Mouse (Mus musculus) forebrain, embryonic 16.5 days (tissue): Measurements from ENCODE around the gene Gm20547. TPM values are rescaled to one million over a fixed set of nuclear protein-coding genes. Genes with fewer than 3 reads are reported as not detected.
A peak's percentile ranks its signal among the peaks of the same experiment; 100 is the strongest.
"Not testable (repeated sequence)": the region's sequence is repeated elsewhere in the genome, so short reads cannot be mapped to it uniquely, and the experiment has no call there.

ENCODE experiments used
- ATAC-seq: fragments of 200-750 bp; cut with Nextera tagmentation; 2 replicates; pipeline ENCODE4 v1.8.0; 2017; ENCODE audit warnings: mild to moderate bottlenecking, moderate library complexity
- H3K27ac ChIP-seq: fragments of 300-500 bp; sonication (generic); 2 replicates; pipeline ENCODE4 v1.5.1; 2014; ENCODE audit warnings: low read length, control low read depth
- H3K27me3 ChIP-seq: fragments of 300-500 bp; sonication (generic); replicated peaks from 2 replicates; pipeline ENCODE4 v1.6.1; 2014; ENCODE audit warnings: low read length; ENCODE audit not compliant: control insufficient read depth, insufficient read depth
- H3K36me3 ChIP-seq: fragments of 300-500 bp; sonication (generic); 2 replicates; pipeline ENCODE4 v1.6.1; 2014; ENCODE audit not compliant: control insufficient read depth, insufficient read depth
- H3K4me1 ChIP-seq: fragments of 300-500 bp; sonication (generic); replicated peaks from 2 replicates; pipeline ENCODE4 v1.6.1; 2014; ENCODE audit warnings: low read length; ENCODE audit not compliant: control insufficient read depth, insufficient read depth
- H3K4me2 ChIP-seq: fragments of 300-500 bp; sonication (generic); 2 replicates; pipeline ENCODE4 v1.6.1; 2014; ENCODE audit warnings: mild to moderate bottlenecking, low read length, control low read depth
- H3K4me3 ChIP-seq: fragments of 300-500 bp; sonication (generic); replicated peaks from 2 replicates; pipeline ENCODE4 v1.5.1; 2014; ENCODE audit warnings: mild to moderate bottlenecking, low read length, control low read depth
- H3K9ac ChIP-seq: fragments of 300-500 bp; sonication (generic); replicated peaks from 2 replicates; pipeline ENCODE4 v1.6.1; 2014; ENCODE audit warnings: low read depth, low read length, control low read depth
- H3K9me3 ChIP-seq: fragments of 300-500 bp; sonication (generic); 2 replicates; pipeline ENCODE4 v1.6.1; 2016; ENCODE audit warnings: low read length; ENCODE audit not compliant: control insufficient read depth
- WGBS: fragments of 180-500 bp; shearing (Covaris S2); extraction: QIAGEN DNeasy Blood & Tissue Kit; methylation state at CpG from one replicate; pipeline ENCODE4 v1.1.7; 2014; 5-methylcytosine and 5-hydroxymethylcytosine counted together
- polyA plus RNA-seq: library from polyadenylated mRNA; unstranded; fragments of >200 nt; fragmentation: Nextera tagmentation; extraction: Ambion mirVana; gene quantifications from 2 replicates; pipeline ENCODE4 v1.2.1, GENCODE M21; 2015

The Gm20547 gene
- polyA plus RNA-seq, 1 experiment from 2014 or later = not detected

- H3K4me1 ChIP-seq = no peaks in the 10 kb centered on the region
- H3K36me3 ChIP-seq = peaks cover 40% of the 10 kb centered on the region
- WGBS = 34% methylated on average over 18 of the region's 18 CpGs
- H3K9ac ChIP-seq = no peak within 1 kb of the TSS
- no peak within 1 kb of the TSS for H3K27ac ChIP-seq
- no peaks in the 10 kb centered on the region for H3K27me3 ChIP-seq
- no peak within 1 kb of the TSS for H3K4me3 ChIP-seq
- ATAC-seq = no peak
- no peak within 1 kb of the TSS for H3K4me2 ChIP-seq
- no peaks in the 10 kb centered on the region for H3K9me3 ChIP-seq
Observed at GRCm38 (mm10) chr17:34913930-34914665, 32.3 kb upstream of the Gm20547 start, which contains the start of gene Slc44a4. Slc44a4 (plus strand) TSS chr17:34914466.

GRCm38 (mm10) chr17:34911945-34912351, 30.1 kb upstream of the Gm20547 start:
- WGBS = 38% methylated on average over 5 of the region's 5 CpGs
- H3K9ac ChIP-seq = no peak overlapping the region
- H3K27me3 ChIP-seq = no peaks in the 10 kb centered on the region
- H3K27ac ChIP-seq = no peak overlapping the region
- no peaks in the 10 kb centered on the region for H3K9me3 ChIP-seq
- no peak overlapping the region for H3K4me2 ChIP-seq
- peaks cover 61% of the 10 kb centered on the region for H3K36me3 ChIP-seq
- ATAC-seq = peak; percentile 47; the same call in 1 of the 2 replicates
- no peak overlapping the region for H3K4me3 ChIP-seq
- H3K4me1 ChIP-seq = no peaks in the 10 kb centered on the region

- H3K9me3 ChIP-seq = no peaks in the 10 kb centered on the region
- WGBS = 89% methylated on average over 10 of the region's 10 CpGs
- no peak overlapping the region for H3K27ac ChIP-seq
- no peak overlapping the region for H3K9ac ChIP-seq
- H3K4me2 ChIP-seq = no peak overlapping the region
- no peak overlapping the region for H3K4me3 ChIP-seq
- no peak for ATAC-seq
- no peaks in the 10 kb centered on the region for H3K27me3 ChIP-seq
- H3K36me3 ChIP-seq = peaks cover 70% of the 10 kb centered on the region
- H3K4me1 ChIP-seq = no peaks in the 10 kb centered on the region
Observed at GRCm38 (mm10) chr17:34910982-34911381, 29.1 kb upstream of the Gm20547 start.

GRCm38 (mm10) chr17:34902895-34903294, 21.1 kb upstream of the Gm20547 start:
- Histone ChIP-seq H3K4me1 (peaks cover 12% of the 10 kb centered on the region), H3K4me2 (no peak overlapping the region), H3K4me3 (no peak overlapping the region), H3K9ac (no peak overlapping the region), H3K27me3 (no peaks in the 10 kb centered on the region), H3K9me3 (no peaks in the 10 kb centered on the region), H3K36me3 (peaks cover 35% of the 10 kb centered on the region), H3K27ac (no peak overlapping the region)
- WGBS = 90% methylated on average over 9 of the region's 9 CpGs
- ATAC-seq = no peak

GRCm38 (mm10) chr17:34901948-34902347, 20.1 kb upstream of the Gm20547 start:
- H3K27me3 ChIP-seq, H3K9ac ChIP-seq, H3K4me3 ChIP-seq, H3K9me3 ChIP-seq, ATAC-seq, H3K27ac ChIP-seq, H3K4me2 ChIP-seq: not testable (repeated sequence)
- Histone ChIP-seq H3K4me1 (peaks cover 22% of the 10 kb centered on the region), H3K36me3 (peaks cover 26% of the 10 kb centered on the region)
- 93% methylated on average over 9 of the region's 10 CpGs for WGBS

- H3K9ac ChIP-seq, ATAC-seq, H3K9me3 ChIP-seq, H3K27me3 ChIP-seq, H3K4me3 ChIP-seq, H3K4me2 ChIP-seq, H3K27ac ChIP-seq: not testable (repeated sequence)
- peaks cover 20% of the 10 kb centered on the region for H3K36me3 ChIP-seq
- H3K4me1 ChIP-seq = peaks cover 33% of the 10 kb centered on the region
Observed at GRCm38 (mm10) chr17:34900826-34901225, 19.0 kb upstream of the Gm20547 start.

GRCm38 (mm10) chr17:34899890-34900243, 18.0 kb upstream of the Gm20547 start:
- H3K4me2 ChIP-seq = peak overlapping the region; percentile 75
- H3K9ac ChIP-seq = peak overlapping the region; percentile 98
- H3K36me3 ChIP-seq = peaks cover 13% of the 10 kb centered on the region
- H3K4me3 ChIP-seq = peak overlapping the region; percentile 94
- H3K27ac ChIP-seq = peak overlapping the region; percentile 94
- H3K27me3 ChIP-seq = no peaks in the 10 kb centered on the region
- no peak for ATAC-seq
- H3K9me3 ChIP-seq = no peaks in the 10 kb centered on the region
- peaks cover 40% of the 10 kb centered on the region for H3K4me1 ChIP-seq
- WGBS = 0% methylated on average over 5 of the region's 5 CpGs

GRCm38 (mm10) chr17:34899053-34899889, 17.4 kb upstream of the Gm20547 start:
- WGBS = under 1% methylated on average over 40 of the region's 45 CpGs
- 0 out of 2 replicates have a peak, but pooled peaks have one; percentile 4 for ATAC-seq
- Histone ChIP-seq H3K4me2 (peak overlapping the region; percentile 75), H3K9ac (peak overlapping the region; percentile 98), H3K27me3 (no peaks in the 10 kb centered on the region), H3K4me1 (peaks cover 40% of the 10 kb centered on the region), H3K27ac (peak overlapping the region; percentile 94), H3K36me3 (peaks cover 13% of the 10 kb centered on the region), H3K9me3 (no peaks in the 10 kb centered on the region), H3K4me3 (peak overlapping the region; percentile 94)

- peak overlapping the region; percentile 94 for H3K4me3 ChIP-seq
- H3K27me3 ChIP-seq = no peaks in the 10 kb centered on the region
- H3K9ac ChIP-seq = peak overlapping the region; percentile 98
- 2% methylated on average over 10 of the region's 47 CpGs for WGBS
- H3K9me3 ChIP-seq = no peaks in the 10 kb centered on the region
- peak overlapping the region; percentile 75 for H3K4me2 ChIP-seq
- H3K27ac ChIP-seq = peak overlapping the region; percentile 94
- H3K36me3 ChIP-seq = peaks cover 13% of the 10 kb centered on the region
- no peak for ATAC-seq
- peaks cover 43% of the 10 kb centered on the region for H3K4me1 ChIP-seq
Observed at GRCm38 (mm10) chr17:34898706-34899052, 16.8 kb upstream of the Gm20547 start.
